Comparison of ENCODE assay signal across 25 mouse cellular contexts in the genomic region with DNA sequence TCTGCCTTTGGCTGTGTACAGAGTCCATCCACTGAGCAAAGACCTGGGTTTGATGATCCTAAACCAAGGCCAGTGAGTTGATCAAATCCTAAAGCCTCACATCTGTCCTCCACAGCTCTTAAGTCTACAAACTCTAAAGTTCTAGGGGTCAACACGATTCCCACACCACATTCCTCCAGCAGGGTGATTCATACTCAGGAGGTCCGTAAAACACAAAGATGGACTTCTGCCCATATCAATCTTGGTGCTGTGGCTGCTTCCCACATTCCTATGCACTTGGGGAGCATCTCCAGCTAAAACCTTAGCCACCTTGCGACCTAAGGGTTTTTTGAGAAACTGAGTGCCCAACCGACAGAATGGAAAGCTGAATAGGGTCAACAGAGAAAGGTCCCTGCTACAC. TPM values are rescaled to one million over a fixed set of nuclear protein-coding genes. Genes with fewer than 3 reads are reported as not detected.
DNase-seq lines count a peak whose midpoint lies in the region; ATAC-seq lines count a peak whose summit lies in the region.
"Had no signal": no experiment of that assay in that cellular context is flagged by ENCODE, and none has a peak within 500 bp of the region (broad histone marks: within the 10 kb centered on the region; RNA-seq: fewer than 3 reads in every experiment).

No protein-coding gene starts in this region.

- intact Hi-C loops in heart, postnatal 25 days (cut with DNase I) = no loop called here

- no peak overlapping the region for H3K27ac ChIP-seq in forebrain, embryonic 10.5 days
- H3K27ac ChIP-seq in forebrain, embryonic 14.5 days (ENCODE audit: low read depth, low read length) = no peak overlapping the region

- H3K27me3 ChIP-seq in forebrain, embryonic 10.5 days (ENCODE audit: poor library complexity, severe bottlenecking) = no peaks in the 10 kb centered on the region
- no peaks in the 10 kb centered on the region for H3K27me3 ChIP-seq in forebrain, embryonic 14.5 days (replicated peaks; ENCODE audit: control insufficient read depth, insufficient read depth, low read length)
- H3K27me3 ChIP-seq: CH12.LX had no signal

- WGBS in forebrain, embryonic 10.5 days = 90% methylated on average over 4 of the region's 4 CpGs
- 88% methylated on average over 4 of the region's 4 CpGs for WGBS in forebrain, embryonic 14.5 days

- H3K9me3 ChIP-seq in forebrain, embryonic 10.5 days = no peaks in the 10 kb centered on the region
- no peaks in the 10 kb centered on the region for H3K9me3 ChIP-seq in forebrain, embryonic 14.5 days (replicated peaks; ENCODE audit: control insufficient read depth, low read length)

- H3K9ac ChIP-seq in forebrain, embryonic 14.5 days (ENCODE audit: low read length) = no peak overlapping the region

- peak; percentile 2 for DNase-seq in forebrain, embryonic 10.5 days (ENCODE audit: extremely low spot score, low spot score)
- DNase-seq in forebrain, embryonic 14.5 days (ENCODE audit: low spot score) = no peak
- peak; percentile 56 for DNase-seq in heart, adult 11 months
- DNase-seq in heart, postnatal 25 days (ENCODE audit: low spot score) = no peak
- DNase-seq in 3134 (ENCODE audit: extremely low read depth, insufficient read length, low spot score) (peak; percentile 53), 3T3-L1 (ENCODE audit: low read depth, low spot score) (peak; percentile 60)
- DNase-seq in retina, embryonic 14.5 days (ENCODE audit: low spot score) = no peak
- no peak for DNase-seq in embryo, embryonic 9.5 days (ENCODE audit: extremely low spot score)
- DNase-seq: adrenal gland, adult 2 months; adrenal gland, adult 8-10 months; adrenal gland, postnatal 10 days; adrenal gland, postnatal 14 days; adrenal gland, postnatal 25 days; adrenal gland, postnatal 36 days; B cell, adult 2 months; cerebellum, adult 11 months; cerebellum, adult 11-12 months; cerebellum, adult 18-20 months; cerebellum, adult 2 months had no signal

- no peak overlapping the region for H3K4me3 ChIP-seq in forebrain, embryonic 10.5 days
- no peak overlapping the region for H3K4me3 ChIP-seq in forebrain, embryonic 14.5 days (ENCODE audit: low read depth, low read length)

- H3K4me2 ChIP-seq in forebrain, embryonic 14.5 days (ENCODE audit: low read length) = no peak overlapping the region

- H3K36me3 ChIP-seq in forebrain, embryonic 10.5 days (replicated peaks) = no peaks in the 10 kb centered on the region
- no peaks in the 10 kb centered on the region for H3K36me3 ChIP-seq in forebrain, embryonic 14.5 days (ENCODE audit: control insufficient read depth, insufficient read depth, low read length)
- H3K36me3 ChIP-seq: G1E had no signal

- H3K4me1 ChIP-seq in forebrain, embryonic 10.5 days = no peaks in the 10 kb centered on the region
- peaks cover 5% of the 10 kb centered on the region for H3K4me1 ChIP-seq in forebrain, embryonic 14.5 days (ENCODE audit: control insufficient read depth, insufficient read depth, low read length)

- ATAC-seq in forebrain, embryonic 14.5 days = no peak
- ATAC-seq: activated CD4-positive, CD25-positive, alpha-beta regulatory T cell, adult 4 months; CD4-positive, CD25-positive, alpha-beta regulatory T cell, adult 4 months; Patski had no signal

RNA-seq across cellular contexts. Expression of a gene that starts 27.0 kb away (rescaled TPM):
- 13.2 and 16.3 TPM in 2 replicates for polyA plus RNA-seq in forebrain, embryonic 10.5 days (2016; fragmentation: Nextera tagmentation; extraction: Ambion mirVana)
- polyA plus RNA-seq in forebrain, embryonic 14.5 days (2014; fragmentation: Nextera tagmentation; extraction: Ambion mirVana) = 42.2 and 54.3 TPM in 2 replicates
- 10 to 100 TPM in 1 of 2 experiments, 1 to 10 TPM in 1; 8.7 to 11.1 TPM for total RNA-seq in heart, postnatal 25 days (2021)
- total RNA-seq: CH12.LX, MEL had no signal
- polyA plus RNA-seq: G1E had no signal

Comparison
In these comparisons a context has a peak if more than half of its experiments do, and no peak if none do; other contexts are left out.
1. DNase-seq: peak in forebrain, embryonic 10.5 days (single experiment), heart, adult 11 months (single experiment), 3134 (single experiment) and 3T3-L1 (single experiment); none in forebrain, embryonic 14.5 days (single experiment), heart, postnatal 25 days (single experiment), retina, embryonic 14.5 days (single experiment) and embryo, embryonic 9.5 days (single experiment).